Comparison of ENCODE assay signal across 8 mouse cellular contexts in genomic region chr9:41084191-41084901, GRCm38 (mm10).
A peak's percentile ranks its signal among the peaks of the same experiment; 100 is the strongest.
DNase-seq lines count a peak whose midpoint lies in the region; ATAC-seq and TF ChIP-seq lines count a peak whose summit lies in the region.

No protein-coding gene starts in this region.

- no peaks in the 10 kb centered on the region for H3K9me3 ChIP-seq in intestine, postnatal 0 days (ENCODE audit: control insufficient read depth)

- no peak overlapping the region for H3K4me3 ChIP-seq in intestine, postnatal 0 days (ENCODE audit: low read depth, low read length)

- H3K27ac ChIP-seq in intestine, postnatal 0 days (ENCODE audit: low read depth, low read length), result no peak overlapping the region

- no peaks in the 10 kb centered on the region for H3K27me3 ChIP-seq in intestine, postnatal 0 days (replicated peaks; ENCODE audit: control insufficient read depth, insufficient read depth, low read length)

- WGBS in intestine, postnatal 0 days, result 35% methylated on average over 11 of the region's 11 CpGs

- peaks cover 6% of the 10 kb centered on the region; the same call in 1 of the 2 replicates for H3K4me1 ChIP-seq in intestine, postnatal 0 days (replicated peaks; ENCODE audit: control insufficient read depth, insufficient read depth, low read length)

- peak; percentile 56 for ATAC-seq in intestine, postnatal 0 days
- ATAC-seq in monocyte, adult 5-6 weeks (replicated peaks; ENCODE audit: insufficient number of reproducible peaks, low FRiP score, low TSS enrichment, poor library complexity, severe bottlenecking), result peak; percentile 33; the same call in 1 of the 2 replicates

- H3K9ac ChIP-seq in intestine, postnatal 0 days (ENCODE audit: low read depth, low read length), result no peak overlapping the region

- H3K4me2 ChIP-seq in intestine, postnatal 0 days (replicated peaks; ENCODE audit: low read depth), result peak overlapping the region; percentile 2; the same call in 1 of the 2 replicates

- no peaks in the 10 kb centered on the region for H3K36me3 ChIP-seq in intestine, postnatal 0 days (ENCODE audit: control insufficient read depth, insufficient read depth)

- peak; percentile 24 for DNase-seq in adrenal gland, adult 2 months
- no peak for DNase-seq in adrenal gland, postnatal 4 days (ENCODE audit: low spot score in 2 of 2)
- DNase-seq in testis, postnatal 14 days (ENCODE audit: low spot score), result peak; percentile 29
- no peak for DNase-seq in testis, postnatal 10 days (ENCODE audit: low spot score)
- no peak for DNase-seq in frontal cortex, adult 2 months (ENCODE audit: extremely low spot score in 1 of 2, low spot score in 1 of 2)
- DNase-seq in yolk sac, embryonic 10.5 days (ENCODE audit: low spot score), result no peak

- TF ChIP-seq CTCF in intestine, postnatal 0 days (IDR thresholded peaks at IDR 0.05; ENCODE audit: low read depth), result no peak

Comparison
In these comparisons a context has a peak if more than half of its experiments do, and no peak if none do; other contexts are left out.
1. DNase-seq: peak in adrenal gland, adult 2 months (single experiment) and testis, postnatal 14 days (single experiment); none in adrenal gland, postnatal 4 days (0 of 2), testis, postnatal 10 days (single experiment), frontal cortex, adult 2 months (0 of 2) and yolk sac, embryonic 10.5 days (single experiment).